Mouse (Mus musculus): Measurements from ENCODE around the gene Etv2.

- TF ChIP-seq POLR2A (IDR thresholded peaks at IDR 0.05; ENCODE audit: low read depth, low read length), result no peak
- TF ChIP-seq CTCF (IDR thresholded peaks at IDR 0.05; ENCODE audit: extremely low read depth, insufficient read length, insufficient replicate concordance, low read depth, low read length), result no peak
Observed at GRCm38 (mm10) chr7:30590927-30591604, 44.6 kb downstream of the Etv2 start.

Data from small intestine, adult 2 months (tissue).